Mouse (Mus musculus) lung, postnatal 0 days (tissue): ENCODE measurements around the gene Nrl. TPM values are rescaled to one million over a fixed set of nuclear protein-coding genes. Genes with fewer than 3 reads are reported as not detected.
A peak's percentile ranks its signal among the peaks of the same experiment; 100 is the strongest.

Experiments used
- ATAC-seq: fragments of 200-750 bp; cut with Nextera tagmentation; 2 replicates; pipeline ENCODE4 v1.8.0; 2017; ENCODE audit warnings: moderate library complexity
- DNase-seq: peaks from one replicate; pipeline ENCODE4 v3.0.0-alpha.2; 2016; ENCODE audit warnings: low spot score
- H3K27ac ChIP-seq: fragments of 300-500 bp; sonication (generic); 2 replicates; pipeline ENCODE4 v1.5.1; 2014; ENCODE audit warnings: antibody characterized with exemption, mild to moderate bottlenecking, low read length, mixed read lengths
- H3K27me3 ChIP-seq: fragments of 300-500 bp; sonication (generic); replicated peaks from 2 replicates; pipeline ENCODE4 v1.6.1; 2014; ENCODE audit warnings: low read length, mixed read lengths; ENCODE audit not compliant: insufficient read depth
- H3K36me3 ChIP-seq: fragments of 300-500 bp; sonication (generic); 2 replicates; pipeline ENCODE4 v1.6.1; 2014; ENCODE audit warnings: low read length, mixed read lengths; ENCODE audit not compliant: insufficient read depth
- H3K4me1 ChIP-seq: fragments of 300-500 bp; sonication (generic); 2 replicates; pipeline ENCODE4 v1.6.1; 2014; ENCODE audit warnings: antibody characterized with exemption, low read depth, low read length, mixed read lengths; ENCODE audit not compliant: insufficient read depth
- H3K4me2 ChIP-seq: fragments of 300-500 bp; sonication (generic); replicated peaks from 2 replicates; pipeline ENCODE4 v1.6.1; 2014; ENCODE audit warnings: low read depth, mild to moderate bottlenecking, low read length, moderate library complexity, mixed read lengths
- H3K4me3 ChIP-seq: fragments of 300-500 bp; sonication (generic); 2 replicates; pipeline ENCODE4 v1.5.1; 2014; ENCODE audit warnings: low read depth, low read length
- H3K9ac ChIP-seq: fragments of 300-500 bp; sonication (generic); replicated peaks from 2 replicates; pipeline ENCODE4 v1.6.1; 2014; ENCODE audit warnings: low read depth, mild to moderate bottlenecking
- H3K9me3 ChIP-seq: fragments of 300-500 bp; sonication (generic); 2 replicates; pipeline ENCODE4 v1.6.1; 2016; ENCODE audit warnings: low read length, mixed read lengths
- CTCF ChIP-seq: IDR thresholded peaks from 2 replicates; pipeline ENCODE4 v1.5.1; 2016; ENCODE audit warnings: antibody characterized with exemption, mild to moderate bottlenecking
- EP300 ChIP-seq: IDR thresholded peaks from 2 replicates; pipeline ENCODE4 v1.6.1; 2016; ENCODE audit warnings: antibody characterized with exemption, mild to moderate bottlenecking, control low read depth
- WGBS: fragments of 180-500 bp; shearing (Covaris S2); extraction: QIAGEN DNeasy Blood & Tissue Kit; methylation state at CpG from one replicate; pipeline ENCODE4 v1.1.7; 2014; 5-methylcytosine and 5-hydroxymethylcytosine counted together
- polyA plus RNA-seq: library from polyadenylated mRNA; unstranded; fragments of >200 nt; fragmentation: Nextera tagmentation; extraction: Ambion mirVana; gene quantifications from 2 replicates; pipeline ENCODE4 v1.2.1, GENCODE M21; 2015

Nrl gene
- polyA plus RNA-seq, 1 experiment from 2014 or later: not detected

DNA sequence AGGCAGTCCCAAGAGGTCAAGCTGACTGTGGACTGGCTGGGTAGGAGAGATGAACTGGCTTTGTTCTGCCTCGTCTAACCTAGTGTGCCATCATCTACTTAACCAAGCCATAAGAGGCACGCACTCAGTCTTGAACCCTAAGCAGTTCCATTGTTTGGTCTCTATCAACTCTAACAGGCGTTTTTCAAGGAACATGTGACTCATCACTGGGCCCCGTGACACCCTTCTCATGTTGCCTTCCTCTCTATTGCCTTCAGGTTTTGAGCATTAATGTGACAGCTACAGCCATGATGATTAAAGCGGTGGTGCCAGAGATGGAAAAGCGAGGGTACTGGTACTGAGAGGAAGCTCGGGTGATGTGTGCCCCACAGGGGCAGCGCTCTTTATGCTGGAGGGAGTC, 37.9 kb downstream of the Nrl start:
- Histone ChIP-seq H3K9ac (no peak overlapping the region), H3K36me3 (no peaks in the 10 kb centered on the region), H3K4me1 (no peaks in the 10 kb centered on the region; the same call in 1 of the 2 replicates), H3K27me3 (0 out of 2 replicates have a peak, but pooled peaks cover 4% of the 10 kb centered on the region), H3K4me2 (no peak overlapping the region), H3K27ac (no peak overlapping the region), H3K4me3 (no peak overlapping the region), H3K9me3 (no peaks in the 10 kb centered on the region)
- 87% methylated on average over 8 of the region's 8 CpGs for WGBS
- no peak for TF ChIP-seq EP300
- no peak for TF ChIP-seq CTCF
- DNase-seq (no peak), ATAC-seq (no peak)

- Histone ChIP-seq H3K9me3 (no peaks in the 10 kb centered on the region), H3K4me3 (no peak overlapping the region)
Measured at GRCm38 (mm10) chr14:55484430-55485085, 40.2 kb downstream of the Nrl start.

GRCm38 (mm10) chr14:55479629-55480028, 45.2 kb downstream of the Nrl start:
- Histone ChIP-seq H3K4me2 (no peak overlapping the region), H3K4me1 (0 out of 2 replicates have a peak, but pooled peaks cover 4% of the 10 kb centered on the region), H3K9me3 (no peaks in the 10 kb centered on the region), H3K36me3 (no peaks in the 10 kb centered on the region), H3K27me3 (no peaks in the 10 kb centered on the region), H3K27ac (no peak overlapping the region), H3K4me3 (no peak overlapping the region), H3K9ac (no peak overlapping the region)
- no peak for ATAC-seq
- no peak for TF ChIP-seq EP300
- no peak for TF ChIP-seq CTCF
- WGBS: 94% methylated on average over 10 of the region's 10 CpGs
- DNase-seq: no peak

More at GRCm38 (mm10) chr14:55484430-55485085, 40.2 kb downstream of the Nrl start:
- no peaks in the 10 kb centered on the region for H3K27me3 ChIP-seq
- H3K9ac ChIP-seq: no peak overlapping the region
- no peaks in the 10 kb centered on the region for H3K4me1 ChIP-seq
- no peak overlapping the region for H3K4me2 ChIP-seq
- DNase-seq: no peak
- no peak overlapping the region for H3K27ac ChIP-seq
- TF ChIP-seq CTCF: no peak
- no peak for TF ChIP-seq EP300
- H3K36me3 ChIP-seq: no peaks in the 10 kb centered on the region
- no peak for ATAC-seq
- 84% methylated on average over 5 of the region's 5 CpGs for WGBS

DNA sequence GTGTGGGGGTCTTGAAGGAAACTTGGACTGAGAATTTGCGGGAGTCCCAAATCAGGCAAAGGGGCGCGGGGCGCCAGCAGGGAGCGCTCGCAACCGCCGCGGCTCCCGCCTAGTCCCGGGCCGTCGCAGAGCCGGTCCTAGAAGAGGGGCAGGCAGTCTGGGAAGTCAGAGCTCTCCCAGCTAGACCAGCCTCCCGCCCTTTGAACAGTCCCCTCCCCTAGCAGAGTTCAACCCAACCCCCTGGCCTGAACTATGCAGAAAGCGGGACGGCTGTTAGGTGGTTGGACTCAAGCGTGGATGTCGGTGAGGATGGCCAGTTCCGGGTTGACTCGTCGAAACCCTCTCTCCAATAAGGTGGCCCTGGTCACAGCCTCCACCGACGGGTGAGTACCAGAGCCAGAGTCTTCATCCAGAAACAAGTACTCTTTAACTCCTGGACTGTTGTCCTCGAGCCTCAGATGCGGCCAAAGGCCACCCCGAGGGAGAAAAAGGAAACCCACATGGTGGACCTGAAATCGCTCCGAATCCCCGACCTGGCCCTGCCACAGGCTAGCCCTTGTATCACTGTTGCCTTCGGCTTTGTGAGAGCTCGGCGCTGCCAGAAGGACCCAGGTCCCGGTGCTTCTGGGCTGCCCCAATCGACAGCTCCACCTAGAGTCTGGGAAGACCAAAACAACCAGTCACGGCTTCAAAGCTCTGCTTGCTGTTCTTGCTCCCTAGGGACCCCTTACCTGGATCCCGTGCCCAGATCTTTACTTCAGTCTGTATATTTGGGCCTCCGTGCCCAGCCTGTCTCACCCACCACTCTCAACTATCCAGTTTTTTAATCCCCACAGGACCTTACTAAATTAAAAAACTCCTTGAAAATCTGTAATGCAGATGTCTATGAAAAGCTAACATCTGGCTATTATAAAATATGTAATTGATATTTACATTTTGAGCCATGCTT, 45.9 kb downstream of the Nrl start, which contains the start of gene Dhrs4:
TSS of gene Dhrs4 (plus strand) at position 108 of the 949 bp plus-strand sequence.
- H3K9me3 ChIP-seq: no peaks in the 10 kb centered on the region
- H3K27ac ChIP-seq: peak within 1 kb of the TSS; percentile 62
- peak; percentile 99 for ATAC-seq
- H3K4me2 ChIP-seq: peak within 1 kb of the TSS; percentile 56
- H3K4me1 ChIP-seq: 0 out of 2 replicates have a peak, but pooled peaks cover 4% of the 10 kb centered on the region
- 2% methylated on average over 38 of the region's 38 CpGs for WGBS
- peak; percentile 82 for TF ChIP-seq CTCF
- no peak for TF ChIP-seq EP300
- peak within 1 kb of the TSS; percentile 63 for H3K9ac ChIP-seq
- no peaks in the 10 kb centered on the region for H3K36me3 ChIP-seq
- H3K4me3 ChIP-seq: peak within 1 kb of the TSS; percentile 57
- peak; percentile 93 for DNase-seq
- H3K27me3 ChIP-seq: no peaks in the 10 kb centered on the region

GRCm38 (mm10) chr14:55477829-55478228, 47.0 kb downstream of the Nrl start:
- Histone ChIP-seq H3K27me3 (no peaks in the 10 kb centered on the region), H3K27ac (no peak overlapping the region), H3K9ac (no peak overlapping the region), H3K9me3 (no peaks in the 10 kb centered on the region), H3K4me3 (no peak overlapping the region), H3K4me1 (0 out of 2 replicates have a peak, but pooled peaks cover 4% of the 10 kb centered on the region), H3K4me2 (no peak overlapping the region), H3K36me3 (no peaks in the 10 kb centered on the region)
- TF ChIP-seq CTCF: no peak
- TF ChIP-seq EP300: no peak
- WGBS: 84% methylated on average over 5 of the region's 5 CpGs
- ATAC-seq (no peak), DNase-seq (no peak)

- Histone ChIP-seq H3K27ac (no peak overlapping the region), H3K27me3 (no peaks in the 10 kb centered on the region), H3K4me1 (0 out of 2 replicates have a peak, but pooled peaks cover 4% of the 10 kb centered on the region), H3K9ac (no peak overlapping the region), H3K9me3 (no peaks in the 10 kb centered on the region), H3K4me3 (no peak overlapping the region), H3K36me3 (no peaks in the 10 kb centered on the region), H3K4me2 (no peak overlapping the region)
- ATAC-seq (no peak), DNase-seq (no peak)
- 100% methylated on average over 1 of the region's 1 CpGs for WGBS
- TF ChIP-seq EP300 (no peak), CTCF (no peak)
Measured at GRCm38 (mm10) chr14:55477421-55477820, 47.4 kb downstream of the Nrl start.
